Mouse (Mus musculus): ENCODE data around the gene Fam234b. TPM values are rescaled to one million over a fixed set of nuclear protein-coding genes. Genes with fewer than 3 reads are reported as not detected.

Fam234b gene
- polyA plus RNA-seq, 1 experiment from 2014 or later, result 8.0 TPM

Other genes starting within 250 kb of the Fam234b start
- gene Apold1, start 216.3 kb upstream of the Fam234b start, polyA plus RNA-seq (2015; fragmentation: Nextera tagmentation; extraction: Ambion mirVana), result 6.8 and 7.8 TPM in 2 replicates
- 62.9 and 70.6 TPM in 2 replicates for gene Ddx47, start 186.4 kb upstream of the Fam234b start, polyA plus RNA-seq (2015; fragmentation: Nextera tagmentation; extraction: Ambion mirVana)
- gene Gprc5a, start 132.3 kb upstream of the Fam234b start, polyA plus RNA-seq (2015; fragmentation: Nextera tagmentation; extraction: Ambion mirVana), result 5.1 TPM in 2 replicates
- not detected in 2 replicates for gene Gprc5d, start 79.7 kb upstream of the Fam234b start, polyA plus RNA-seq (2015; fragmentation: Nextera tagmentation; extraction: Ambion mirVana)
- 14.5 and 15.9 TPM in 2 replicates for gene Hebp1, start within 50 bp of the Fam234b start, polyA plus RNA-seq (2015; fragmentation: Nextera tagmentation; extraction: Ambion mirVana)
- 0.51 and 0.56 TPM in 2 replicates for gene Gsg1, start 56.4 kb downstream of the Fam234b start, polyA plus RNA-seq (2015; fragmentation: Nextera tagmentation; extraction: Ambion mirVana)
- gene Pbp2, start 112.4 kb downstream of the Fam234b start, polyA plus RNA-seq (2015; fragmentation: Nextera tagmentation; extraction: Ambion mirVana), result not detected in 2 replicates
- 37.4 and 38.4 TPM in 2 replicates for gene Emp1, start 164.6 kb downstream of the Fam234b start, polyA plus RNA-seq (2015; fragmentation: Nextera tagmentation; extraction: Ambion mirVana)